Mouse (Mus musculus) forebrain, embryonic 16.5 days (tissue): ENCODE measurements around the gene Msgn1. TPM values are rescaled to one million over a fixed set of nuclear protein-coding genes. Genes with fewer than 3 reads are reported as not detected.
A peak's percentile ranks its signal among the peaks of the same experiment; 100 is the strongest.

ENCODE experiments used
- ATAC-seq: fragments of 200-750 bp; cut with Nextera tagmentation; 2 replicates; pipeline ENCODE4 v1.8.0; 2017; ENCODE audit warnings: mild to moderate bottlenecking, moderate library complexity
- H3K27ac ChIP-seq: fragments of 300-500 bp; sonication (generic); 2 replicates; pipeline ENCODE4 v1.5.1; 2014; ENCODE audit warnings: low read length, control low read depth
- H3K27me3 ChIP-seq: fragments of 300-500 bp; sonication (generic); replicated peaks from 2 replicates; pipeline ENCODE4 v1.6.1; 2014; ENCODE audit warnings: low read length; ENCODE audit not compliant: control insufficient read depth, insufficient read depth
- H3K36me3 ChIP-seq: fragments of 300-500 bp; sonication (generic); 2 replicates; pipeline ENCODE4 v1.6.1; 2014; ENCODE audit not compliant: control insufficient read depth, insufficient read depth
- H3K4me1 ChIP-seq: fragments of 300-500 bp; sonication (generic); replicated peaks from 2 replicates; pipeline ENCODE4 v1.6.1; 2014; ENCODE audit warnings: low read length; ENCODE audit not compliant: control insufficient read depth, insufficient read depth
- H3K4me2 ChIP-seq: fragments of 300-500 bp; sonication (generic); 2 replicates; pipeline ENCODE4 v1.6.1; 2014; ENCODE audit warnings: mild to moderate bottlenecking, low read length, control low read depth
- H3K4me3 ChIP-seq: fragments of 300-500 bp; sonication (generic); replicated peaks from 2 replicates; pipeline ENCODE4 v1.5.1; 2014; ENCODE audit warnings: mild to moderate bottlenecking, low read length, control low read depth
- H3K9ac ChIP-seq: fragments of 300-500 bp; sonication (generic); replicated peaks from 2 replicates; pipeline ENCODE4 v1.6.1; 2014; ENCODE audit warnings: low read depth, low read length, control low read depth
- H3K9me3 ChIP-seq: fragments of 300-500 bp; sonication (generic); 2 replicates; pipeline ENCODE4 v1.6.1; 2016; ENCODE audit warnings: low read length; ENCODE audit not compliant: control insufficient read depth
- WGBS: fragments of 180-500 bp; shearing (Covaris S2); extraction: QIAGEN DNeasy Blood & Tissue Kit; methylation state at CpG from one replicate; pipeline ENCODE4 v1.1.7; 2014; 5-methylcytosine and 5-hydroxymethylcytosine counted together
- polyA plus RNA-seq: library from polyadenylated mRNA; unstranded; fragments of >200 nt; fragmentation: Nextera tagmentation; extraction: Ambion mirVana; gene quantifications from 2 replicates; pipeline ENCODE4 v1.2.1, GENCODE M21; 2015

The Msgn1 gene
- polyA plus RNA-seq, 1 experiment from 2014 or later, result not detected

DNA sequence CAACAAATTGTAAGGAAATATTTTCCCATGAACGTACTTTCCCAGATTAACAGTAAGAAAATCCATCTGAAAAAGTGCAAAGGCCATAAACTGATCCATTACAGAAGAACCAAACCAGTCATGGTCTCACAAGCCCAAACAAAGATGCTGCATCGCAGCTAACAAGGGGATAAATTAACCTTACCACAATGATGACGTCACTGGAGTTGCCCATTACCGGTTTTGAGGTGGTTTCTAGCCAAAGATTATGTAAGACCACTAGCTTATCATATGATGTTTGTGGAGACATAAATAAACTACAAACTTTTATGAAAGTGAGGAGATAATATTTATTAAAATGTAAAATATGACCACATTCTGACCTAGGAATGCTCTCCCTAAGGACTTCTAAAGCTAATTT lies 2.5 kb downstream of the Msgn1 start:
- Histone ChIP-seq H3K4me1 (peaks cover 5% of the 10 kb centered on the region; the same call in 1 of the 2 replicates), H3K27me3 (no peaks in the 10 kb centered on the region), H3K4me3 (no peak overlapping the region), H3K27ac (no peak overlapping the region), H3K4me2 (no peak overlapping the region), H3K9ac (no peak overlapping the region), H3K9me3 (no peaks in the 10 kb centered on the region), H3K36me3 (no peaks in the 10 kb centered on the region)
- no peak for ATAC-seq
- 45% methylated on average over 4 of the region's 4 CpGs for WGBS

DNA sequence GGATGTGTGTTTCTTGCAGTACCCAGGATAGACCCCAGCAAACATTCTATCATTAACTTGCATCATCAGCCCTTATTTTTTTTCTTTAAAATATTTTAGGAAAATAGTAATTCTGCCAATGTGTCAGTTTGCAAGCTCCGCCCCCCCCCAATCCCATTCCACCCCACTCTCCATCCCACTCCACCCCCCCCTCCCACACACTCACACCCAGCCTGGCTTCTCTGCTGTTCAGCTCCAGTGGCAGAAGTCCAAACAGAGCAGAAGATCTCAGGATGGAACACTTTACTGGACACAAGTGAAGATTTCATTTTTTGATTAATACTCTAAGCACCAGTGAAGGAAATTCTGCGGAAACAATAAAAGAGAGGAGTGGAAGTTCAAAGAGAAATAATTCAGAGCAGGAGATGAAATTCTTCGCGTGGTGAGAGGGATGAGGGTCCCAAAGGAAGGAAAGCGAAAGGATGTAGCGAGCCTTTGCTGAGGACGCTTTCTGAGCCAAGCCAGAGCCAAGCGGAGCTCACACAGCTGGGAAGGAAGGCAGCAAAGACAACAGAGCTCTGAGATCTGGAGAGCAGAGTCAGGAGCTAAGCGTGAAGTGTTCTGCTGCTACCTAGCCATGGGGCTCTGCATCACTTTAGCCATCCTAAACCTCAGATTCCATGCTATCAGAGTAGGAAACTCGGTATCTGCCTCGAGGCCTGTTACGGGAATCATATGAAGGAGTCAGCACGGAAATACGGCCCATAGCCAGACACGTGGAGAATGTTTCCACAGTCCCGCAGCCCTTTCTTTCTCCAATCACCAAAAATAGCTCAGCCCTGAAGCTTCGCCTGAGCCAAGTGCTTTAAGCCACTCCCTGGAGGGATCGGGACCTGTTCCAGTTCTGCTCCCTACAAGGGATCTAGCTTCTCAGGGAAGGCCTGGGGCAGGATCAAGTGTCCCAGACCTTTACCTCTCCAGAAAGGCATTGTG lies 4.8 kb downstream of the Msgn1 start:
- no peaks in the 10 kb centered on the region for H3K9me3 ChIP-seq
- no peak overlapping the region for H3K27ac ChIP-seq
- H3K36me3 ChIP-seq, result no peaks in the 10 kb centered on the region
- no peak overlapping the region for H3K9ac ChIP-seq
- H3K4me2 ChIP-seq, result no peak overlapping the region
- H3K4me1 ChIP-seq, result peaks cover 5% of the 10 kb centered on the region; the same call in 1 of the 2 replicates
- H3K4me3 ChIP-seq, result no peak overlapping the region
- H3K27me3 ChIP-seq, result no peaks in the 10 kb centered on the region
- ATAC-seq, result no peak
- WGBS, result 76% methylated on average over 18 of the region's 18 CpGs

DNA sequence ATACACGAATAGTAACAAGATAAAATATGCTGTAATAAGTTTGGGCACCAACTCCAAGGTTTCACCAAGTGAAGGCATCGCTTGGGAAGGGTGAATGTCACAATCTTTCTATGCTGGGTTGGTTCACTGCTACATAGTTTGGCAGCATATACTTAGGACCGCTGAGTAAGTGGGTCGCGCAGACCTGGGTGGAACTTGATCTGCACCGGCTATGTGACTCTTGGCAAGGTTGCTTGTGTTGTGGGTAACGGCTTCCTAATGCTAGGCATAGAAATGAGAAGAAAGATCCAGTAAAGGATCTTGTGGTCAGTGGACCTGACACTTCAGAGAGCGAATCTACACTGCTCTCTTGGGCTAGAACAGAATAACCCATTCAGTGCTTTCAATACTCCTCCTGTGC lies 6.3 kb downstream of the Msgn1 start:
- Histone ChIP-seq H3K4me2 (no peak overlapping the region), H3K27me3 (no peaks in the 10 kb centered on the region), H3K36me3 (no peaks in the 10 kb centered on the region), H3K9ac (no peak overlapping the region), H3K9me3 (no peaks in the 10 kb centered on the region), H3K4me3 (no peak overlapping the region), H3K27ac (no peak overlapping the region), H3K4me1 (no peaks in the 10 kb centered on the region)
- 93% methylated on average over 8 of the region's 8 CpGs for WGBS
- no peak for ATAC-seq

DNA sequence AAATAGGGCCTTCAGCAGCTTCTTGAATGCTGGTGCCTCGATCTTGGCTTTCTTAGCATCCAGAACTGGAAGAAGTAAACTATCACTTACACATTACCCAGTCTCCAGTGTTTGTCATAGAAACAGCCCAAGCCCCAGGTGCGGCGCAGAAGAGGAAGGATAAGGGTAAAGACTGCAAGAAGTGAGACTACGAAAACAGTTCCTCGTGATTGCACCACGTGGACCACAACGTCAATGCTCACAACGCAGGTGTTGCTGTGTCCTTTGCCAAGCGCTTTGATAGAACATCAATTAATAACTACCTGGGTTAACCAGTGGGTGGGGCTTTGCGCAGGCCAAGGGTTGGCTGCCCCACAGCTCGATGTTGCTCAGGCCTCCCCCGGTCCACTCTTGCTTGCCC lies 8.1 kb downstream of the Msgn1 start:
- Histone ChIP-seq H3K4me1 (0 out of 2 replicates have a peak, but pooled peaks cover 3% of the 10 kb centered on the region), H3K27ac (no peak overlapping the region), H3K9ac (no peak overlapping the region), H3K4me3 (no peak overlapping the region), H3K36me3 (no peaks in the 10 kb centered on the region), H3K4me2 (no peak overlapping the region), H3K9me3 (no peaks in the 10 kb centered on the region), H3K27me3 (no peaks in the 10 kb centered on the region)
- no peak for ATAC-seq
- WGBS, result 97% methylated on average over 12 of the region's 12 CpGs

DNA sequence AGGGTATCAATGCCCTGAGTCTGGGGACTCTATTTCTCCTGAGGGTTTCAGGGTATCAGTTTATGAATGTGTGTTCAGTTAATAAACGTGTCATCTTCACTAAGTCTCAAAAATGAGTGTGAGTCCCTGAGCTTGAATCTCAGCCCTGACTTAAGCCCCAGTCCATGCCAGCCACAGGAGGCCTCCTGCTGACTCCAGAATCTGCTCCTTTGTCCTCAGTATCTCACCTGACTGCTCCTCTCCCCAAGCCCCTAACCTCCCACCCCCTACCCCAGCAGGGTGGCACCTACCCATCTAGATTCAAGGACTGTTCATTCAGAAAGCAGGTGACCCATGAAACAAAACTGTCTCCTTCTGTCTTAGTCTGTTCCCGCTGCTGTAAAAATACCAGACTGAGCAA lies 10.2 kb downstream of the Msgn1 start:
- Histone ChIP-seq H3K4me1 (0 out of 2 replicates have a peak, but pooled peaks cover 3% of the 10 kb centered on the region), H3K9ac (no peak overlapping the region), H3K4me2 (no peak overlapping the region), H3K27me3 (no peaks in the 10 kb centered on the region), H3K9me3 (no peaks in the 10 kb centered on the region), H3K27ac (no peak overlapping the region), H3K36me3 (no peaks in the 10 kb centered on the region), H3K4me3 (no peak overlapping the region)
- 14% methylated on average over 2 of the region's 2 CpGs for WGBS
- no peak for ATAC-seq

DNA sequence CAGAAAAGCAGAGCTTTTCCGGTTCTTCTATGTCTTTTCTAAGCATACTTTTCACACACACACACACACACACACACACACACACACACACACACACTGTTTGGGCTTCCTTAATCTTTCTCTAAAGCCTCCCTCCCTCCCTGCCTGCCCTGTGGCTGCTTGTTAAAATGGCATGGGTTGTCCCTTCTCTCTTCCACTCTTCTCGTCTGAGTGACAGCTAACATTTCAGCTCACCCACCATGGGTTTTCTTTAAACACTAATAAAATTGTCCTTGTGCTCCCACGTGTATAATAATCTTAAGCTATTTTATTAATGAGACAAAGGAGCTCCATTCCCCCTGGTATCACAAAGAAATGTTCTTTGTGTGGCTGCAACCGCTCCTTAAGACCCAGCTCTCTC lies 10.7 kb downstream of the Msgn1 start:
- H3K27ac ChIP-seq, result no peak overlapping the region
- 7% methylated on average over 4 of the region's 4 CpGs for WGBS
- H3K9ac ChIP-seq, result no peak overlapping the region
- no peak overlapping the region for H3K4me3 ChIP-seq
- H3K27me3 ChIP-seq, result no peaks in the 10 kb centered on the region
- H3K4me1 ChIP-seq, result 0 out of 2 replicates have a peak, but pooled peaks cover 3% of the 10 kb centered on the region
- peak; percentile 43; the same call in 1 of the 2 replicates for ATAC-seq
- H3K9me3 ChIP-seq, result no peaks in the 10 kb centered on the region
- H3K36me3 ChIP-seq, result no peaks in the 10 kb centered on the region
- H3K4me2 ChIP-seq, result no peak overlapping the region

DNA sequence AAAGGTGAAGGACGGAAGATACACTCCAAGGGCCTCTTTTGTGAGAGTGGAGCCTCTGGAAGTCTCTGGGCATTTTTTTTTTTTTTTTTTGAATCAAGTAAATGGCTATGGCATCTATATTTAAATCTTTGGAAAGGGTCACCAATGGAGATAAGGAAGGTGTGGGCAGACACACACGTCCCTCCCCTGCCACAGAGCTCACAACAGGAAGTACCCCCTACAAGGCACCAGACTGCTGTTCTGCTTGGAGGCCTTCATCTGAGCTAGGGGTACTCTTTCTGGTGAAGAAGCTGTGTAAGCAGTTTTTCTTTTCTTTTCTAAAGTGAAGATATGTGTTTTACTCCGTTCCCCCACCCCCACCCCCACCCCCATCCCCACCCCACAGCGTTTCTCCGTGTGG lies 11.9 kb downstream of the Msgn1 start:
- WGBS, result 52% methylated on average over 5 of the region's 5 CpGs
- Histone ChIP-seq H3K36me3 (no peaks in the 10 kb centered on the region), H3K4me3 (no peak overlapping the region), H3K27me3 (no peaks in the 10 kb centered on the region), H3K4me1 (0 out of 2 replicates have a peak, but pooled peaks cover 3% of the 10 kb centered on the region), H3K27ac (no peak overlapping the region), H3K9ac (no peak overlapping the region), H3K9me3 (no peaks in the 10 kb centered on the region), H3K4me2 (no peak overlapping the region)
- ATAC-seq, result no peak

DNA sequence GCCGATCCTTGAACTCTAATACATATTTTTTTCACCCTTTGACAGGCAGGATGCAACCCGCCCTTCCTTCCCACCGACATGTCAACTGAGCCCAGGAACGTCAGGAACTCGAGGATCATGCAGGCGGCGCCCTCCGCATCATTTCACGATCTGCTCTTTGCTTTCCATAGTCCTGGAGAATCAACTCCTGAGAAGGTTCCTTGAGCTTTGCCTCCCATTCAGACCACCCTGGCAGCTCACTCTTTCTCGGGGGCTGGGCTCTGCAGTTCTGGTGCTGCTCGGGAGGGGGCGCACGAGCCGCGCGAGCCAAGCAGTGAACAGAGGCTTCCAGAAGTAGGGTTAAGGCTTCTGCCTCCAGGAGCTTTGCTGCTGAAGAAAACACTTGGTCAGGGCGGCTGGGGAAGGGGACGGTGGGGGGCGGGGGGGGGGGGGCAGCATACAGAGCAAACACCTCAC lies 12.6 kb downstream of the Msgn1 start:
- no peaks in the 10 kb centered on the region for H3K36me3 ChIP-seq
- ATAC-seq, result peak; percentile 86
- H3K27me3 ChIP-seq, result no peaks in the 10 kb centered on the region
- WGBS, result 10% methylated on average over 18 of the region's 19 CpGs
- 0 out of 2 replicates have a peak, but pooled peaks cover 3% of the 10 kb centered on the region for H3K4me1 ChIP-seq
- no peak overlapping the region for H3K27ac ChIP-seq
- H3K4me3 ChIP-seq, result 0 out of 2 replicates have a peak overlapping the region, but pooled peaks have one; percentile 2
- peak overlapping the region; percentile 34 for H3K4me2 ChIP-seq
- H3K9me3 ChIP-seq, result no peaks in the 10 kb centered on the region
- no peak overlapping the region for H3K9ac ChIP-seq

DNA sequence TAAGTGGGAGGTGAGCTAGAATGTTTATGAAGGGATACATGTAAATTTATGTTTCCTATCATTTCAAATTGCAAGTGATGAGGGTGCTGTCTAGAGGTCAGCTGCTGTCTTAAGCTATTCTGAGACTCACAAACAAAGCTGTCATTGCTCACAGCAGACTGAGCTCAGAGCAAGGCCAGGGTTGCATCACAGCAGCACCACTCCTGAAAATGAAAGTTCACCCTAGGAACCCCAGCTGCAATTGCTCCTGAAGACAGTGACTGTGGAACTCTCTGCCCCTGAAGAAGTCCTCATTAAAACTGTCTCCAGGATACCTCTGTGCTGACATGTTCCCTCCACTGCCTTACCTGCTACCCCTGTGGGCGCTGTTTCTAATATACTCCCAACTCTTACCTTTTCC lies 13.7 kb downstream of the Msgn1 start:
- 0 out of 2 replicates have a peak, but pooled peaks cover 3% of the 10 kb centered on the region for H3K4me1 ChIP-seq
- H3K4me3 ChIP-seq, result no peak overlapping the region
- 85% methylated on average over 1 of the region's 1 CpGs for WGBS
- no peaks in the 10 kb centered on the region for H3K9me3 ChIP-seq
- no peak overlapping the region for H3K4me2 ChIP-seq
- no peaks in the 10 kb centered on the region for H3K36me3 ChIP-seq
- no peaks in the 10 kb centered on the region for H3K27me3 ChIP-seq
- no peak for ATAC-seq
- no peak overlapping the region for H3K9ac ChIP-seq
- H3K27ac ChIP-seq, result no peak overlapping the region
